Mouse (Mus musculus): ENCODE measurements around the gene Phex.

DNA sequence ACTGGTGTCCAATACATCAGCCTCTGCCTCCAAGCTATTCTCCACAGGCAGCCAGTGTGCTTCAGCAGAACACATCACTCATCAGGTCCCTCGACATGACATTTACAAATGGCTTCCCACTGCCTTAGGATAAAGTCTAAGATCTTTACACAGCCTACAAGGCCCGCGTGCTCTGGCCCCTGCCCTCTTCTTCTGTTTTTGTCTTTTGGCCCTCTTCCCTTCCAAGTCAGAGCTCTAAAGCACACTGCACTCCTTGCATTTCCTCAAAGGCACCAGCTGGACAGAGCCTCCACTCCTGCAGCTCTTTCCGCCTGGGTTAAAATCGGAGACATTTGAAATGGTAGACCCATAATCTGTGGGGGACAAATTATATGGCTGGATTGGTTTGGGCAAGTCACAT lies 28.1 kb downstream of the Phex start:
- TF ChIP-seq CTCF (IDR thresholded peaks at IDR 0.05; ENCODE audit: extremely low read depth, insufficient read length, insufficient replicate concordance, low read depth, low read length) (no peak), POLR2A (IDR thresholded peaks at IDR 0.05; ENCODE audit: low read depth, low read length) (no peak)
